Mouse (Mus musculus) effector memory CD4-positive, alpha-beta T cell, adult 7 months (primary cell): ENCODE measurements around the gene Stk11ip. TPM values are rescaled to one million over a fixed set of nuclear protein-coding genes. Genes with fewer than 3 reads are reported as not detected.

ENCODE experiments used
- polyA plus RNA-seq: library from polyadenylated mRNA; unstranded; fragments of 100-300 nt; shearing (Covaris generic); gene quantifications from one replicate; pipeline ENCODE4 v1.2.1, GENCODE M21; 2017

Stk11ip gene
- 32.1 TPM for polyA plus RNA-seq

GRCm38 (mm10) chr1:75521321-75522031 lies at the start of gene Stk11ip:
Gene Stk11ip, plus strand, starts transcription at chr1:75521529.

GRCm38 (mm10) chr1:75478916-75479634 lies 42.3 kb upstream of the Stk11ip start, which contains the start of the genes Chpf and Tmem198:
Gene Chpf, minus strand, starts transcription at chr1:75479307.
Gene Tmem198, plus strand, starts transcription at chr1:75479532.

GRCm38 (mm10) chr1:75505956-75506831 lies 15.1 kb upstream of the Stk11ip start, which contains the start of gene Obsl1:
Gene Obsl1, minus strand, starts transcription at chr1:75506452.

GRCm38 (mm10) chr1:75507006-75507405 lies 14.3 kb upstream of the Stk11ip start, which contains the start of gene Inha:
Gene Inha, plus strand, starts transcription at chr1:75507077.

GRCm38 (mm10) chr1:75545965-75546956 lies 24.9 kb downstream of the Stk11ip start, which contains the start of gene Slc4a3:
Gene Slc4a3, plus strand, starts transcription at chr1:75546266.

Other genes starting within 250 kb of the Stk11ip start
- not detected for gene Resp18, start 243.1 kb upstream of the Stk11ip start, polyA plus RNA-seq
- 42.9 TPM for gene Dnpep, start 203.5 kb upstream of the Stk11ip start, polyA plus RNA-seq
- not detected for gene Des, start 161.2 kb upstream of the Stk11ip start, polyA plus RNA-seq
- 0.59 TPM for gene Speg, start 146.2 kb upstream of the Stk11ip start, polyA plus RNA-seq
- 97.2 TPM for gene Gmppa, start 85.6 kb upstream of the Stk11ip start, polyA plus RNA-seq
- not detected for gene Asic4, start 71.1 kb upstream of the Stk11ip start, polyA plus RNA-seq
- 31.4 TPM for gene Chpf, start 42.2 kb upstream of the Stk11ip start, polyA plus RNA-seq
- 3.5 TPM for gene Tmem198, start 42.0 kb upstream of the Stk11ip start, polyA plus RNA-seq
- 1.9 TPM for gene Obsl1, start 15.1 kb upstream of the Stk11ip start, polyA plus RNA-seq
- not detected for gene Inha, start 14.5 kb upstream of the Stk11ip start, polyA plus RNA-seq
- not detected for gene Slc4a3, start 24.7 kb downstream of the Stk11ip start, polyA plus RNA-seq